ENCODE assay signal across 22 mouse cellular contexts in genomic region chr7:81548864-81549263, GRCm38 (mm10). TPM values are rescaled to one million over a fixed set of nuclear protein-coding genes. Genes with fewer than 3 reads are reported as not detected.
DNase-seq lines count a peak whose midpoint lies in the region; ATAC-seq lines count a peak whose summit lies in the region.
"Had no signal": no experiment of that assay in that cellular context is flagged by ENCODE, and none has a peak within 500 bp of the region (broad histone marks: within the 10 kb centered on the region; RNA-seq: fewer than 3 reads in every experiment).

No protein-coding gene starts in this region.

- DNase-seq in thymus, postnatal 25 days, result peak; percentile 10
- DNase-seq in thymus, postnatal 0 days (ENCODE audit: low spot score), result no peak
- no peak for DNase-seq in left cerebral cortex, postnatal 4 days
- no peak for DNase-seq in kidney, adult 18-20 months
- DNase-seq: cerebellum, adult 11-12 months; cerebellum, postnatal 36 days; layer of hippocampus, postnatal 36 days; lung, postnatal 4 days; right cerebral cortex, postnatal 25 days had no signal

- no peaks in the 10 kb centered on the region for H3K4me1 ChIP-seq in kidney, embryonic 14.5 days (ENCODE audit: control insufficient read depth, insufficient read depth, low read length)
- no peaks in the 10 kb centered on the region; the same call in 1 of the 2 replicates for H3K4me1 ChIP-seq in kidney, embryonic 15.5 days
- H3K4me1 ChIP-seq: limb, embryonic 10.5 days; neural tube, embryonic 12.5 days had no signal

- no peak overlapping the region for H3K9ac ChIP-seq in kidney, embryonic 14.5 days (ENCODE audit: low read depth, low read length)
- H3K9ac ChIP-seq in kidney, embryonic 15.5 days, result no peak overlapping the region
- H3K9ac ChIP-seq: heart, embryonic 12.5 days; neural tube, embryonic 12.5 days had no signal

- no peaks in the 10 kb centered on the region for H3K27me3 ChIP-seq in kidney, embryonic 14.5 days (ENCODE audit: control insufficient read depth, insufficient read depth, low read length)
- no peaks in the 10 kb centered on the region for H3K27me3 ChIP-seq in kidney, embryonic 15.5 days
- H3K27me3 ChIP-seq: heart, embryonic 12.5 days; neural tube, embryonic 12.5 days had no signal

- 0 out of 2 replicates have a peak, but pooled peaks have one; percentile 28 for ATAC-seq in kidney, embryonic 14.5 days (ENCODE audit: low FRiP score, low TSS enrichment)
- no peak for ATAC-seq in kidney, embryonic 15.5 days (replicated peaks; ENCODE audit: low FRiP score)
- ATAC-seq in inflammation-experienced regulatory T-cells, adult 6 months, result peak; percentile 46
- ATAC-seq: intestine, postnatal 0 days had no signal

- H3K9me3 ChIP-seq in kidney, embryonic 14.5 days (ENCODE audit: control insufficient read depth, low read length), result no peaks in the 10 kb centered on the region
- no peaks in the 10 kb centered on the region for H3K9me3 ChIP-seq in kidney, embryonic 15.5 days (replicated peaks)
- H3K9me3 ChIP-seq: heart, embryonic 12.5 days; limb, embryonic 10.5 days; neural tube, embryonic 12.5 days had no signal

- intact Hi-C loops in left cerebral cortex, postnatal 4 days (cut with DNase I), result no loop called here

- no peak overlapping the region for H3K4me2 ChIP-seq in kidney, embryonic 14.5 days (replicated peaks; ENCODE audit: low read depth, low read length)
- no peak overlapping the region for H3K4me2 ChIP-seq in kidney, embryonic 15.5 days
- H3K4me2 ChIP-seq: heart, embryonic 12.5 days; neural tube, embryonic 12.5 days had no signal

- H3K36me3 ChIP-seq in kidney, embryonic 14.5 days (ENCODE audit: control insufficient read depth, insufficient read depth, low read length), result no peaks in the 10 kb centered on the region
- H3K36me3 ChIP-seq in kidney, embryonic 15.5 days, result no peaks in the 10 kb centered on the region
- H3K36me3 ChIP-seq: limb, embryonic 10.5 days; neural tube, embryonic 12.5 days had no signal

- H3K4me3 ChIP-seq in kidney, embryonic 14.5 days (ENCODE audit: low read length), result no peak overlapping the region
- H3K4me3 ChIP-seq in kidney, embryonic 15.5 days (replicated peaks), result no peak overlapping the region
- H3K4me3 ChIP-seq: heart, embryonic 12.5 days; limb, embryonic 10.5 days; neural tube, embryonic 12.5 days had no signal

- WGBS in kidney, embryonic 14.5 days, result 69% methylated on average over 11 of the region's 11 CpGs
- WGBS in kidney, embryonic 15.5 days, result 66% methylated on average over 11 of the region's 11 CpGs

- H3K27ac ChIP-seq in kidney, embryonic 14.5 days (ENCODE audit: low read depth, low read length), result no peak overlapping the region
- H3K27ac ChIP-seq in kidney, embryonic 15.5 days, result no peak overlapping the region
- H3K27ac ChIP-seq: limb, embryonic 10.5 days; neural tube, embryonic 12.5 days had no signal

RNA-seq across cellular contexts. Expression of gene Fsd2, which starts 17.9 kb away (rescaled TPM):
- 0.10 TPM in 1 of 2 replicates, not detected in the other for polyA plus RNA-seq in kidney, embryonic 14.5 days (2014; fragmentation: Nextera tagmentation; extraction: Ambion mirVana)
- polyA plus RNA-seq in kidney, embryonic 15.5 days (2015; fragmentation: Nextera tagmentation; extraction: Ambion mirVana), result 0.25 and 0.63 TPM in 2 replicates
- 0.73 and 0.87 TPM in 2 replicates for polyA plus RNA-seq in thymus, postnatal 0 days (2015; fragmentation: Nextera tagmentation; extraction: Ambion mirVana)
- 1 to 10 TPM; 2.5 to 5.3 (median 3.2) TPM for polyA plus RNA-seq in inflammation-experienced regulatory T-cells, adult 6 months (2017; shearing (Covaris generic))
- under 1 TPM in 1 of 2 experiments, not detected in 1; 0.08 TPM for total RNA-seq in left cerebral cortex, postnatal 4 days (2021)

RNA-seq across cellular contexts. Expression of gene Whamm, which starts 22.2 kb away (rescaled TPM):
- 7.0 and 8.2 TPM in 2 replicates for polyA plus RNA-seq in kidney, embryonic 14.5 days (2014; fragmentation: Nextera tagmentation; extraction: Ambion mirVana)
- polyA plus RNA-seq in kidney, embryonic 15.5 days (2015; fragmentation: Nextera tagmentation; extraction: Ambion mirVana), result 3.9 and 4.6 TPM in 2 replicates
- polyA plus RNA-seq in thymus, postnatal 0 days (2015; fragmentation: Nextera tagmentation; extraction: Ambion mirVana), result 7.2 and 8.3 TPM in 2 replicates
- polyA plus RNA-seq in inflammation-experienced regulatory T-cells, adult 6 months (2017; shearing (Covaris generic)), result 1 to 10 TPM; 3.4 to 8.1 (median 5.2) TPM
- 10 to 100 TPM; 14.5 to 15.9 TPM for total RNA-seq in left cerebral cortex, postnatal 4 days (2021)

RNA-seq across cellular contexts. Expression of gene BC048679, which starts 50.8 kb away (rescaled TPM):
- polyA plus RNA-seq in kidney, embryonic 14.5 days (2014; fragmentation: Nextera tagmentation; extraction: Ambion mirVana), result not detected in 2 replicates
- not detected in 2 replicates for polyA plus RNA-seq in kidney, embryonic 15.5 days (2015; fragmentation: Nextera tagmentation; extraction: Ambion mirVana)
- not detected in 2 replicates for polyA plus RNA-seq in thymus, postnatal 0 days (2015; fragmentation: Nextera tagmentation; extraction: Ambion mirVana)
- polyA plus RNA-seq in inflammation-experienced regulatory T-cells, adult 6 months (2017; shearing (Covaris generic)), result not detected
- not detected for total RNA-seq in left cerebral cortex, postnatal 4 days (2021)
- total RNA-seq: gastrocnemius, postnatal 4 days; hematopoietic stem cell, adult 5-6 weeks; layer of hippocampus, postnatal 36 days; midbrain, postnatal 0 days had no signal
- polyA plus RNA-seq: embryonic facial prominence, embryonic 11.5 days; frontal cortex, adult 2 months; heart, embryonic 12.5 days; intestine, postnatal 0 days; limb, embryonic 10.5 days; liver, embryonic 16.5 days; midbrain, postnatal 0 days; neural tube, embryonic 12.5 days had no signal

RNA-seq across cellular contexts. Expression of gene Ap3b2, which starts 55.1 kb away (rescaled TPM):
- polyA plus RNA-seq in kidney, embryonic 14.5 days (2014; fragmentation: Nextera tagmentation; extraction: Ambion mirVana), result 0.67 and 0.92 TPM in 2 replicates
- 1.2 and 2.6 TPM in 2 replicates for polyA plus RNA-seq in kidney, embryonic 15.5 days (2015; fragmentation: Nextera tagmentation; extraction: Ambion mirVana)
- 0.35 and 0.57 TPM in 2 replicates for polyA plus RNA-seq in thymus, postnatal 0 days (2015; fragmentation: Nextera tagmentation; extraction: Ambion mirVana)
- polyA plus RNA-seq in inflammation-experienced regulatory T-cells, adult 6 months (2017; shearing (Covaris generic)), result not detected
- total RNA-seq in left cerebral cortex, postnatal 4 days (2021), result 100 to 1,000 TPM; 165 to 172 TPM
- total RNA-seq: hematopoietic stem cell, adult 5-6 weeks had no signal
